Mouse (Mus musculus): ENCODE measurements around the gene C1qa.
A peak's percentile ranks its signal among the peaks of the same experiment; 100 is the strongest.

GRCm38 (mm10) chr4:136878601-136879000 lies 20.0 kb downstream of the C1qa start:
- no peak for TF ChIP-seq POLR2A (IDR thresholded peaks at IDR 0.05; ENCODE audit: control insufficient read depth in 1 of 2, insufficient read depth in 1 of 2, low read depth in 1 of 2, low read length in 2 of 2, poor library complexity in 1 of 2)
- TF ChIP-seq CTCF (IDR thresholded peaks at IDR 0.05 in 2 of 3, conservative IDR thresholded peaks at IDR 0.05 in 1 of 3; ENCODE audit: control insufficient read depth in 1 of 3, insufficient read depth in 1 of 3, low read depth in 2 of 3, low read length in 3 of 3, poor library complexity in 1 of 3, severe bottlenecking in 1 of 3), result peak; percentile 11 to 33 (median 27); a peak in 4 of 6 replicates
- no peak for TF ChIP-seq ZNF384 (IDR thresholded peaks at IDR 0.05; ENCODE audit: low read depth, low read length)
- TF ChIP-seq GABPA (IDR thresholded peaks at IDR 0.05; ENCODE audit: low read depth, low read length), result no peak
- no peak for TF ChIP-seq ETS1 (IDR thresholded peaks at IDR 0.05; ENCODE audit: low read depth, low read length)
- no peak for TF ChIP-seq USF1 (IDR thresholded peaks at IDR 0.05; ENCODE audit: low read depth, low read length)
- TF ChIP-seq EP300 (IDR thresholded peaks at IDR 0.05; ENCODE audit: low read depth in 1 of 2, low read length in 2 of 2), result no peak
- TF ChIP-seq KAT2A (conservative IDR thresholded peaks at IDR 0.05; ENCODE audit: low read depth, low read length), result no peak
- no peak for TF ChIP-seq POLR2AphosphoS2 (IDR thresholded peaks at IDR 0.05; ENCODE audit: low read length)
- TF ChIP-seq RCOR1 (IDR thresholded peaks at IDR 0.05; ENCODE audit: low read depth, low read length), result no peak
- TF ChIP-seq GATA1 (IDR thresholded peaks at IDR 0.05; ENCODE audit: low read depth, low read length), result no peak
- no peak for TF ChIP-seq MYC (IDR thresholded peaks at IDR 0.05; ENCODE audit: low read depth, low read length)

All from MEL (cell line).